Mouse (Mus musculus) ES-E14 (cell line): ENCODE data around the gene 1500011B03Rik.

Source experiments
- CHD2 ChIP-seq: IDR thresholded peaks from 2 replicates; pipeline ENCODE4 v1.6.1; 2014; ENCODE audit warnings: mild to moderate bottlenecking, low read depth, low read length, inconsistent platforms
- MAFK ChIP-seq: IDR thresholded peaks from 2 replicates; pipeline ENCODE4 v1.6.1; 2014; ENCODE audit warnings: mild to moderate bottlenecking, low read depth, low read length, inconsistent platforms; ENCODE audit not compliant: insufficient read depth
- ZC3H11A ChIP-seq: IDR thresholded peaks from 2 replicates; pipeline ENCODE4 v1.6.1; 2012; ENCODE audit warnings: low read depth, mild to moderate bottlenecking, inconsistent platforms, low read length, borderline replicate concordance
- ZNF384 ChIP-seq: IDR thresholded peaks from 2 replicates; pipeline ENCODE4 v1.6.1; 2012; ENCODE audit warnings: low read depth, low read length, inconsistent platforms

DNA sequence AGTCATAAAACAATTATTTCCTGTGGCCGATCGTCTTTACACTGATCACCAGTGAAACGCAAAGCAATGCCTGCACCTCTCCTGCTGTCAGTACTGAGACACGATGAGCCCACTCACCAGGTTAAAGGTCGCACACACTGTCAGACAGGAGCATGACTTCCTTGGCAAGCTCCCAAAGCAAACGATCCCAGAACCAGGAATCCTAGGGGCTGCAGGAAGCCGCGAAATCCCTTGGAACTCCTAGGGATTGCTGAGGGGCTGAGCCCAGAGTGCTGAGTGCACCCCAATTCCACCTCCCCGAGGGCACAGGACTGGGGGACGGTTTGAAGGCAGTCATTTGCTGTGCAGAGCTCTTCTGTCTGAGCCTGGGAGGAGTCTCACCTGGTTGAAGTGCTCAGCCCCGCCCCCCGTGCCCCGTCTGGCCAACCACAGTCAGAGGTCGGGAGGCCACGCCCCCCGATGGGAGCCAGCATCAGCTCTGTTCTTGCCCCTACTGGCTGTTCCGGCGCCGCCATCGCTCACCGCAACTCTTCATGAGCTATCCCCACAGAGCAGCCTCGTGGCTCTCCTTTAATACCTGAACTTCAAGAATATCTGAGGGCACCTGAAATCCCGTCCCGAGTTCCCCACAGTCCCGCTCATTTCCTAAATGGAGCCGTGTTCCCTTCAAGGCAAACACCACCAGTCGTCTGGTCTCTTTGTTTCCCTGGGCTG is 2.9 kb upstream of the 1500011B03Rik start:
- TF ChIP-seq MAFK: no peak
- no peak for TF ChIP-seq CHD2
- no peak for TF ChIP-seq ZNF384
- no peak for TF ChIP-seq ZC3H11A
